Mouse (Mus musculus) erythroblast, embryonic 14.5 days (primary cell): ENCODE results near the gene Plxdc2. TPM values are rescaled to one million over a fixed set of nuclear protein-coding genes. Genes with fewer than 3 reads are reported as not detected.

ENCODE experiments used
- H3K27me3 ChIP-seq: 2 replicates; pipeline ENCODE4 v1.6.1; 2012; ENCODE audit warnings: inconsistent platforms; ENCODE audit not compliant: control insufficient read depth
- H3K36me3 ChIP-seq: 2 replicates; pipeline ENCODE4 v1.6.1; 2012; ENCODE audit warnings: mild to moderate bottlenecking, inconsistent platforms; ENCODE audit not compliant: control insufficient read depth
- H3K4me1 ChIP-seq: 2 replicates; pipeline ENCODE4 v1.6.1; 2012; ENCODE audit warnings: inconsistent platforms; ENCODE audit not compliant: control insufficient read depth
- H3K4me3 ChIP-seq: replicated peaks from 2 replicates; pipeline ENCODE3; 2012; ENCODE audit warnings: moderate library complexity, mild to moderate bottlenecking, inconsistent platforms
- H3K9me3 ChIP-seq: 2 replicates; pipeline ENCODE4 v1.6.1; 2012; ENCODE audit warnings: low read length, inconsistent platforms, mixed read lengths; ENCODE audit not compliant: control insufficient read depth
- GATA1 ChIP-seq: IDR thresholded peaks from 2 replicates; pipeline ENCODE4 v1.6.1; 2012; ENCODE audit warnings: low read length, inconsistent platforms, mixed read lengths
- TAL1 ChIP-seq: IDR thresholded peaks from 3 replicates; pipeline ENCODE4 v1.6.1; 2012; ENCODE audit warnings: low read length, inconsistent platforms, mixed read lengths
- polyA plus RNA-seq: library from polyadenylated mRNA; stranded (reverse); fragments of >175 nt; gene quantifications from 2 replicates; pipeline ENCODE4 v1.2.3, GENCODE M21; 2012

The Plxdc2 gene
- polyA plus RNA-seq, 1 experiment: not detected

DNA sequence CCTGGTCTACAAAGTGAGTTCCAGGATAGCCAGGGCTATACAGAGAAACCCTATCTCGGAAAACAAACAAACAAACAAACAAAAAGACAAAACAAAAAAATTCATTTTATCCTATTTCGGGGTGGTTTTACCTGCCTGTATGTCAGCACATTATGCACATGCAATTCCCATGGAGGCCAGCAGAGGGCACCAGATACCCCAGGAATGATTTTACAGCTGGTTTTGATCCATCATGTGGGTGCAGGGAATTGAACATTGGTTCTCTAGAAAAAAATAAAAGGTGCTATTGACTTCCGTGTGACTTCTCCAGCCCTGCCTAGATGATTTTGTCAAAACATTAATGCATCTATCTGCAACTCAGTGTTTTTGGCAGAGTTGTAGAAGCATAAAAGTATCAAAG is 96.0 kb downstream of the Plxdc2 start:
- Histone ChIP-seq H3K27me3 (no peaks in the 10 kb centered on the region), H3K36me3 (no peaks in the 10 kb centered on the region), H3K4me1 (no peaks in the 10 kb centered on the region), H3K4me3 (no peak overlapping the region), H3K9me3 (no peaks in the 10 kb centered on the region)
- TF ChIP-seq GATA1 (no peak), TAL1 (no peak)

DNA sequence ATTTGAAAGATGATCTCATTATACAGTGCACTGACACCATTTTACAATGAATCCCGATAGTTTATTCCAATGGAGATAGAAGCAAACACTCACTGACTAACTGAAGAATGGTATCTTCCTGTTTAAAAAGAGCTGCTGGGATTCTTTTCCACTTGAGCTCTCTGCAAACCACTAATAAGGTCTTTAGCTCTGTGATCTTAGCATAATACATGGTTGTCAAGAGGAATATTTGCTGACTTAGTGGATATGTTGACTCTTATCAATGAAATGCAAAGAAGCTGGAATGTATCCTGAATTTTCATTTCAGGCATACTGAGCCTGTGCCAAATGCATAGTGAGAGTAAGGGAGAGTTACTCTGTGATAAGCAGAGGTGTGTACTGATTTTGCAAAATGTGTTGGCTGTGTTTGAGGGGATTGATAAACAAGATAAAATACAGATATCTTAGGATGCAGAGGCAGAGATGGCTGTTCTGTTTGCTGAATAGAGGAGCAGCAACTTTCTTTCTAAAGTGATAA is 100.2 kb downstream of the Plxdc2 start:
- TF ChIP-seq TAL1 (no peak), GATA1 (no peak)
- Histone ChIP-seq H3K27me3 (no peaks in the 10 kb centered on the region), H3K4me3 (no peak overlapping the region), H3K36me3 (no peaks in the 10 kb centered on the region), H3K9me3 (no peaks in the 10 kb centered on the region), H3K4me1 (no peaks in the 10 kb centered on the region)

DNA sequence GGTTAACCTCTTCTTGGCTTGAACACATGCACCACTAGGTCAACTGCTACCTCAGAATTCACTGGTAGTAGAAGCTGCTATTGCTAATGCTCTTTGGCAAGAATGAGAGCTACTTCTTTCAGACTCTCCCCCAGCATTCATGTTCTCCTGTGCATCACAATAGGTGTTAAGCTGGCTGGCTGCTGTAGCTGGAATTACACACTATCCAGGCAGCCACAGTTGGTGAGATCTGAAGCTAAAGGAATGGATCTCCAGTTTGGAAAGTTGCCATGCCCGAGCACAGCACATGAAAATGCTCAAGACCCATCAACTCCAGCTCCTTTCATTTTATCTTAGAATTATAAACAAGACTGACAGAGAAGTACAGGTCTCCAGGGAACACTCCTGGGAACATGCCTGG is 103.4 kb downstream of the Plxdc2 start:
- no peaks in the 10 kb centered on the region for H3K27me3 ChIP-seq
- H3K4me1 ChIP-seq: no peaks in the 10 kb centered on the region
- no peak overlapping the region for H3K4me3 ChIP-seq
- no peaks in the 10 kb centered on the region for H3K9me3 ChIP-seq
- no peaks in the 10 kb centered on the region for H3K36me3 ChIP-seq
- TF ChIP-seq TAL1: no peak
- TF ChIP-seq GATA1: no peak

DNA sequence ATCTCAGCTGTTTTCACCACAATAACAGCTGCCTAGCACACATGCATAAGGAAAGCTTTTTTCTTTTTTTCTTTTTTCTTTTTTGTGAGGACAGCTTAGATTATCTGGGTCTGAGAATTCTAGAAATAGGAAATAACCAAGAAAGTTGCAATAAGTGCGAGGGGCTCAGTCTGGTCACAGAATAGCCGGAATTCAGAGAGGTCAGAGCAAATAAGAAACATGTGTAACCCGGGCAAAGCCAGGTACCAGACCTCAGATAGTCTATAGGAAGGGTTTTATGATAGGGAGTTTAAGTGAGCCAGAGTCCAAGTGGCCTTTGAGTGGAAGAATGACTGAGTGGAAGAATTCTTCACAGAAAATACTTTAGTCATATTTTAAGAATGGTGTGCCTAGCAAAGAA is 114.0 kb downstream of the Plxdc2 start:
- no peak for TF ChIP-seq TAL1
- TF ChIP-seq GATA1: no peak
- Histone ChIP-seq H3K4me1 (no peaks in the 10 kb centered on the region), H3K36me3 (no peaks in the 10 kb centered on the region), H3K27me3 (no peaks in the 10 kb centered on the region), H3K4me3 (no peak overlapping the region), H3K9me3 (no peaks in the 10 kb centered on the region)

DNA sequence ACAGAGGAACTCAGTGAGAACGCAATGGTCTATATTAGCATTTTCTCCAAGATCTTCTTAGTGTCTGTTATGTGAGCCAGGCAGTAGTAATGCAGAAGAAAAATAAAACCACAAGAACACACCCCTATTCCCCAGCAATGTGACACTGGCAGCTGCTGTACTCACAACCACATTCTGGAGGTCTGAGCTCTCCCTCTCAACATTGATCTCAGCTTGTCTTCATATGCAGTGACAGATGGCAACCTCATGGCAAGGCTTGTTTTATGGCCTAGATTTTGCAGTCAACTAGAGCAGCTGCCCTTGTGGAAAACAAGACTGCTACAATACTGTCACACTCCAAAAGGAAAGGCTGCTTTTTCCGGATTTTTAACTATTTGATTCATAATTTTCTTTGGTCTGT is 127.8 kb downstream of the Plxdc2 start:
- TF ChIP-seq TAL1 (no peak), GATA1 (no peak)
- no peaks in the 10 kb centered on the region for H3K4me1 ChIP-seq
- H3K36me3 ChIP-seq: no peaks in the 10 kb centered on the region
- no peaks in the 10 kb centered on the region for H3K27me3 ChIP-seq
- no peak overlapping the region for H3K4me3 ChIP-seq
- H3K9me3 ChIP-seq: no peaks in the 10 kb centered on the region

DNA sequence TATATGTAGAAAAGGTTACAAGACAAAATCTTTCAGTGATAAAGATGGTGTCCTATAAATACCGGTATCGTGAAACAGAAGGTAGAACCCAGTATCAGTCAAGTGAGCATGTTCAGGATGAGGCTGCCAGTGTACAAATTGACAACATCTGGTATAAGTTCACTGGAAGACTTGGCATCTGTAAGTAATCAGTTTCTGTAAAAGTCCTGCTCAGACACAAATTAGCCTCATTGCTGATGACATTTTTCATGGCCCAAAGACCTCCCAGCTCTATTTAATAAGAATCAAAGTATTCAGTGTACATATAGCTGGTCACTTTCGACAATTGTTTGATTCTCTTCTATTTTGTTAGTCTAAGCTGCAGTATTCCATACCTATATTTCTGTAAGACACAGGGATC is 129.9 kb downstream of the Plxdc2 start:
- Histone ChIP-seq H3K27me3 (no peaks in the 10 kb centered on the region), H3K4me1 (no peaks in the 10 kb centered on the region), H3K4me3 (no peak overlapping the region), H3K36me3 (no peaks in the 10 kb centered on the region), H3K9me3 (no peaks in the 10 kb centered on the region)
- TF ChIP-seq GATA1 (no peak), TAL1 (no peak)

DNA sequence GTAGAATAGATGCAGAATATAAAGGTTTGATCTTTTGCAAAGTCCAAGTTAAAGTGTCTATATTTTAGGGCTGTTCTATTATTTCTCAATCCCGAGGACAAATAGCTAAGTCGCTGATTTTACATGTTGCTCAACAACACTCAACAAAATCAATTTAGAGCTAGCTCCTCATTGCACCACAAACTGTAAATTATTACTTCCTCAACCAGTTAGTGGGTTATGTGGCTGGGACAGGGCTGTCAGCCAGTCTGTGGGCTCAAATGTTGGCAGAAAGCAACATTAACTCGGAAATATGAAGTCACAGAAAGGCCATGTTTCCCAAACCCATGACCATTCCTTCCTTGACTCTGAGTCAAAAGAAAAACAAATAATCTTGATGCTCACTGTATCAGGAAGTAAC is 135.1 kb downstream of the Plxdc2 start:
- H3K27me3 ChIP-seq: no peaks in the 10 kb centered on the region
- H3K4me3 ChIP-seq: no peak overlapping the region
- TF ChIP-seq TAL1 (no peak), GATA1 (no peak)
- H3K4me1 ChIP-seq: no peaks in the 10 kb centered on the region
- no peaks in the 10 kb centered on the region for H3K9me3 ChIP-seq
- no peaks in the 10 kb centered on the region for H3K36me3 ChIP-seq

DNA sequence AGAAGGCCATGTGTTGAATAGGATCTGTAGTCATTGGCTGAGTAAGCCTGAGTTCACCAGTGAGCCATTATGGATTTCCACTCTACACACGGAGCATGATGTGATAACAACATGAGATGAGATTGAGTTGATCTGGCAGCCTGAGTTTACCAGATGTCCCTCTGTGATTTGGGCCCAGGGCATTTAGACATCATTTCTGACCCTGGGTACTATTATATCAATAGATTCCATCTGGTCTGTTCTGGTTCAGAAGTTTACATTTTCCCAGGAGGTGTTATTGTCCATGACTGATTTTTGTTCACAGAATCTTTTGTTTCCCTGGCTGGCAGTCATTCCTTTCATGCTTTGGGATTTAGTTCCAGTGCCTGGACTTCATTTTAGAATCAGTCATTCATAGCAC is 146.7 kb downstream of the Plxdc2 start:
- no peaks in the 10 kb centered on the region for H3K27me3 ChIP-seq
- TF ChIP-seq GATA1: no peak
- no peak for TF ChIP-seq TAL1
- no peaks in the 10 kb centered on the region for H3K36me3 ChIP-seq
- H3K4me1 ChIP-seq: no peaks in the 10 kb centered on the region
- H3K4me3 ChIP-seq: no peak overlapping the region
- H3K9me3 ChIP-seq: no peaks in the 10 kb centered on the region

DNA sequence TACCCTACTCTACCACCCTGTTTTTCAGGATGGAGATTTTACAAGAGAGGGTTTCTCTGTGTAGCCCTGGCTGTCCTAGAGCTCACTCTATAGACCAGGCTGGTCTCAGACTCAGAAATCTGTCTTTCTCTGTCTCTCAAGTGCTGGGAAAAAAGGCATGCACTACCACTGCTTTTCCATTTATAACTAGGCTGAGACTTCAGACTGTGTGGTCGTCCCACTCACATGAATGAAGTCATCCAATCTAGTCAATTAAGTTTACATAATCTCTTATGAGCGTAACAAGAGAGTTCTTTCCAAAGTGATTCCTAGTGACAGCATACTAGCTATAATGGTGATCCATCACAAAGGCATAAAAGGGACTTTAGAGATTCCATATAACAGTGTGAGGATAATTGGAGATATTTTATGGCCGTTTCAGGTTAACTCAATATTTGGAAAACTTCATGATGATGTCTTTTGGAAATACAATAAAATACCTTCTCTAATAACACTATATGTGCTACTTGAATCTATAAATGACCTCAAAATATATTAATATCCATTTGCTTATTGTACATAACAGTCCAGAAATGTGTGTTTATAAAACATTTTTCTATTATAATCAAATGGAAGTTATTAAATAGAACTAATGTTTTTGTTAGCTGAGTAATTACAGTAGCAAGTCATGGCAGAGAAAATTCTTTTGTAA is 151.6 kb downstream of the Plxdc2 start:
- Histone ChIP-seq H3K27me3 (no peaks in the 10 kb centered on the region), H3K9me3 (no peaks in the 10 kb centered on the region), H3K4me3 (no peak overlapping the region), H3K36me3 (no peaks in the 10 kb centered on the region), H3K4me1 (no peaks in the 10 kb centered on the region)
- TF ChIP-seq TAL1: no peak
- TF ChIP-seq GATA1: no peak

DNA sequence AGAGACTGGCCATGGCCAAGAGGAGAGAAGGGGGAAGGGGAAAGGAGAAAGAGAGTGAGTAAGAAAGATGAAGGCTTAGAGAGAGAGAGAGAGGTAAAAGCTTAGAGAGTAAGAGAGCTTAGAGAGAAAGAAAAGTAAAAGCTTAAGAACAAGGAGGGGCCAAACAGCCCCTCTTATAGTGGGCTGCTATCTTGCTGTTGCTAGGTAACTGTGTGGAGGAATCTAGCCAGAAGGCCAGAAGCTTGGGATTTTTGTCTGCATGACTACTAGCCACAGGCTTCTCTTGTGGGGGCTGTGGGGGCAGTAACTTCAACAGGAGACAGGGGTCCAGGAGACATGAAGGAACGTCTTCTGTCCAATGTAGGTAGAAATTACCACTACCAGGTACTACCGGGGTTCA is 162.0 kb downstream of the Plxdc2 start:
- TF ChIP-seq TAL1: no peak
- TF ChIP-seq GATA1: no peak
- H3K4me1 ChIP-seq: no peaks in the 10 kb centered on the region
- H3K36me3 ChIP-seq: no peaks in the 10 kb centered on the region
- H3K27me3 ChIP-seq: no peaks in the 10 kb centered on the region
- no peaks in the 10 kb centered on the region for H3K9me3 ChIP-seq
- H3K4me3 ChIP-seq: no peak overlapping the region
